Mouse (Mus musculus) heart, embryonic 14.5 days (tissue): ENCODE data around the gene Olfr1532-ps1. TPM values are rescaled to one million over a fixed set of nuclear protein-coding genes. Genes with fewer than 3 reads are reported as not detected.

ENCODE experiments used
- ATAC-seq: fragments of 200-750 bp; cut with Nextera tagmentation; 2 replicates; pipeline ENCODE4 v1.8.0; 2017; ENCODE audit warnings: low read depth, moderate TSS enrichment; ENCODE audit not compliant: insufficient number of reproducible peaks, insufficient read depth, low FRiP score
- H3K27ac ChIP-seq, 2 experiments: fragments of 200-500 bp in 1 of 2; fragments of 300-500 bp in 1 of 2; sonication (generic) in 1 of 2; replicated peaks in 1 of 2; 2 replicates each; pipeline ENCODE4 v1.5.1; 2012 to 2014; ENCODE audit warnings: low read depth in 2 of 2, low read length in 2 of 2, control low read depth in 1 of 2, mild to moderate bottlenecking in 1 of 2, mixed read lengths in 1 of 2; ENCODE audit not compliant: control insufficient read depth in 1 of 2, insufficient read depth in 1 of 2
- H3K27me3 ChIP-seq: fragments of 300-500 bp; sonication (generic); 2 replicates; pipeline ENCODE4 v1.6.1; 2014; ENCODE audit warnings: mild to moderate bottlenecking, low read length, control low read depth; ENCODE audit not compliant: control insufficient read depth, insufficient read depth
- H3K36me3 ChIP-seq: fragments of 300-500 bp; sonication (generic); 2 replicates; pipeline ENCODE4 v1.6.1; 2014; ENCODE audit warnings: mild to moderate bottlenecking, control low read depth, low read length, mixed read lengths; ENCODE audit not compliant: control insufficient read depth, insufficient read depth
- H3K4me1 ChIP-seq, 2 experiments: fragments of 200-500 bp in 1 of 2; fragments of 300-500 bp in 1 of 2; sonication (generic) in 1 of 2; 2 replicates each; pipeline ENCODE4 v1.6.1; 2012 to 2014; ENCODE audit warnings: low read length in 2 of 2, control low read depth in 1 of 2, mixed read lengths in 1 of 2; ENCODE audit not compliant: control insufficient read depth in 2 of 2, insufficient read depth in 2 of 2
- H3K4me2 ChIP-seq: fragments of 300-500 bp; sonication (generic); 2 replicates; pipeline ENCODE4 v1.6.1; 2014; ENCODE audit warnings: mild to moderate bottlenecking, low read length
- H3K4me3 ChIP-seq, 2 experiments: fragments of 200-500 bp in 1 of 2; fragments of 300-500 bp in 1 of 2; sonication (generic) in 1 of 2; 2 replicates each; pipeline ENCODE4 v1.5.1; 2012 to 2014; ENCODE audit warnings: low read length in 2 of 2, mild to moderate bottlenecking in 2 of 2, control low read depth in 1 of 2, low read depth in 1 of 2, moderate library complexity in 1 of 2; ENCODE audit not compliant: control insufficient read depth in 1 of 2, insufficient read depth in 1 of 2
- H3K9ac ChIP-seq: fragments of 300-500 bp; sonication (generic); 2 replicates; pipeline ENCODE4 v1.6.1; 2014; ENCODE audit warnings: mild to moderate bottlenecking, low read length
- H3K9me3 ChIP-seq: fragments of 300-500 bp; sonication (generic); 2 replicates; pipeline ENCODE4 v1.6.1; 2016; ENCODE audit warnings: low read length, control low read depth; ENCODE audit not compliant: control insufficient read depth
- WGBS: fragments of 180-500 bp; shearing (Covaris S2); extraction: QIAGEN DNeasy Blood & Tissue Kit; methylation state at CpG from one replicate; pipeline ENCODE4 v1.1.7; 2014; 5-methylcytosine and 5-hydroxymethylcytosine counted together
- polyA plus RNA-seq: library from polyadenylated mRNA; unstranded; fragments of >200 nt; fragmentation: Nextera tagmentation; extraction: Ambion mirVana; gene quantifications from 2 replicates; pipeline ENCODE4 v1.2.1, GENCODE M21; 2014

The Olfr1532-ps1 gene
- polyA plus RNA-seq, 1 experiment from 2014 or later, result not detected

- Histone ChIP-seq H3K4me1 (no peaks in the 10 kb centered on the region), H3K4me2 (no peak within 1 kb of the TSS), H3K36me3 (no peaks in the 10 kb centered on the region), H3K9me3 (no peaks in the 10 kb centered on the region), H3K27me3 (no peaks in the 10 kb centered on the region), H3K4me3 (no peak within 1 kb of the TSS), H3K9ac (no peak within 1 kb of the TSS), H3K27ac (no peak within 1 kb of the TSS)
- ATAC-seq, result no peak
- WGBS, result 73% methylated on average over 1 of the region's 1 CpGs
Observed at GRCm38 (mm10) chr7:106963837-106964236, 56.0 kb downstream of the Olfr1532-ps1 start, which contains the start of gene Olfr6. Olfr6 (minus strand) TSS chr7:106963937.

Other genes starting within 250 kb of the Olfr1532-ps1 start
- gene Olfr693, start 227.4 kb upstream of the Olfr1532-ps1 start, polyA plus RNA-seq, result not detected in 2 replicates
- gene Olfr694, start 216.2 kb upstream of the Olfr1532-ps1 start, polyA plus RNA-seq, result not detected in 2 replicates
- not detected in 2 replicates for gene Olfr695, start 191.6 kb upstream of the Olfr1532-ps1 start, polyA plus RNA-seq
- not detected in 2 replicates for gene Olfr697, start 165.6 kb upstream of the Olfr1532-ps1 start, polyA plus RNA-seq
- not detected in 2 replicates for gene Olfr698, start 152.6 kb upstream of the Olfr1532-ps1 start, polyA plus RNA-seq
- gene Olfr699, start 114.8 kb upstream of the Olfr1532-ps1 start, polyA plus RNA-seq, result not detected in 2 replicates
- gene Olfr700, start 99.2 kb upstream of the Olfr1532-ps1 start, polyA plus RNA-seq, result not detected in 2 replicates
- gene Olfr701, start 93.9 kb upstream of the Olfr1532-ps1 start, polyA plus RNA-seq, result not detected in 2 replicates
- gene Olfr702, start 74.1 kb upstream of the Olfr1532-ps1 start, polyA plus RNA-seq, result not detected in 2 replicates
- gene Olfr703, start 64.6 kb upstream of the Olfr1532-ps1 start, polyA plus RNA-seq, result not detected in 2 replicates
- not detected in 2 replicates for gene Olfr704, start 44.8 kb upstream of the Olfr1532-ps1 start, polyA plus RNA-seq
- not detected in 2 replicates for gene Olfr705, start 31.1 kb upstream of the Olfr1532-ps1 start, polyA plus RNA-seq
- gene Olfr706, start 19.8 kb upstream of the Olfr1532-ps1 start, polyA plus RNA-seq, result not detected in 2 replicates
- gene Olfr707, start 6.8 kb upstream of the Olfr1532-ps1 start, polyA plus RNA-seq, result not detected in 2 replicates
- not detected in 2 replicates for gene Olfr709-ps1, start 24.2 kb downstream of the Olfr1532-ps1 start, polyA plus RNA-seq
- not detected in 2 replicates for gene Olfr710, start 40.3 kb downstream of the Olfr1532-ps1 start, polyA plus RNA-seq
- gene Olfr6, start 55.9 kb downstream of the Olfr1532-ps1 start, polyA plus RNA-seq, result not detected in 2 replicates
- not detected in 2 replicates for gene Olfr711, start 67.5 kb downstream of the Olfr1532-ps1 start, polyA plus RNA-seq
- gene Olfr2, start 98.1 kb downstream of the Olfr1532-ps1 start, polyA plus RNA-seq, result not detected in 2 replicates
- not detected in 2 replicates for gene Olfr713, start 123.2 kb downstream of the Olfr1532-ps1 start, polyA plus RNA-seq
- not detected in 2 replicates for gene Olfr714, start 163.0 kb downstream of the Olfr1532-ps1 start, polyA plus RNA-seq
- gene Olfr17, start 185.2 kb downstream of the Olfr1532-ps1 start, polyA plus RNA-seq, result not detected in 2 replicates
- not detected in 2 replicates for gene Olfr715b, start 202.4 kb downstream of the Olfr1532-ps1 start, polyA plus RNA-seq
- gene Olfr715, start 223.1 kb downstream of the Olfr1532-ps1 start, polyA plus RNA-seq, result not detected in 2 replicates
- not detected in 2 replicates for gene Olfr716, start 230.3 kb downstream of the Olfr1532-ps1 start, polyA plus RNA-seq